Mouse (Mus musculus) c-Kit-positive CD71-negative TER-119-negative erythroid progenitor cells, embryonic 14.5 days (primary cell): ENCODE results near the gene Map4k3.
"Not testable (repeated sequence)": the region's sequence is repeated elsewhere in the genome, so short reads cannot be mapped to it uniquely, and the experiment has no call there.

Experiments used
- DNase-seq: peaks from one replicate; pipeline ENCODE4 v3.0.0-alpha.2; 2013; ENCODE audit warnings: low read depth

Map4k3 gene

DNA sequence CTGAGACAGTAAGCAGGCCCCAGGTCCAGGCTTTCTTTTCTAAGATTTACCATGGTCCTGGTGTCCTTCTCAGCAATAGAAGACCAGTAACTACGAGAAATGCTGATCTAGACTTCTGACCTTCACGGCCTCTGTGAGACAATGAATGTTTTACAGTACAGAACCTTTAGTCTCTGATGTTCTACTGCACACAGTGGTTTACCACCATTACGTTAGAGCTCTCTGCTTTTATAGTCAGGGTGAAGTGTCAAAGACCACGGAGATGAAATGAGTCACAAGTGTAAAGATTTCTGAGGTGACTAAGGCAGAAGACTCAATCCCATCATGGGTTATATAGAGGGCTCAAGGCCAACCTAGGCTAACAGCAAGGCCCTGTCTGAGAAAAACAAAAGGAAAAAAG, 95.9 kb downstream of the Map4k3 start:
- DNase-seq = no peak

DNA sequence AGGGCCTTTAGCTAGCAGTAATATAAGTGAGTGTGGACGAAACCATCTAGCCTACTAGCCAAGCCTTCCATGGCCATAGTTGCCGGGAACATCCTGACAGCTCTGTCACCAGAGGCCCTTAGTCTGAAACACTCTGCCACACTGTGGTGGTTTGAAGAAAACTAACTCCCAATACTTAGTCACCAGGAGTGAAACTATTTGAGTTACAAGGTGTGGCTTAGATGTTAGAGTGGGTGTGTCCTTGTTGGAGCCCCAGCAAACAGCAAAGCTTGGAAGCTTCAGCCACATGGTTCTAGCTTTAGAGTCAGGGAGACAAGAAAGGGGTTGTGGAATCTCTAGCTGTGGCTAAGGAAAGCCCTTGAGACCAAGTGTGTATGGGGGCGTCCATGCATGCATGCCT, 97.3 kb downstream of the Map4k3 start:
- DNase-seq = no peak

DNA sequence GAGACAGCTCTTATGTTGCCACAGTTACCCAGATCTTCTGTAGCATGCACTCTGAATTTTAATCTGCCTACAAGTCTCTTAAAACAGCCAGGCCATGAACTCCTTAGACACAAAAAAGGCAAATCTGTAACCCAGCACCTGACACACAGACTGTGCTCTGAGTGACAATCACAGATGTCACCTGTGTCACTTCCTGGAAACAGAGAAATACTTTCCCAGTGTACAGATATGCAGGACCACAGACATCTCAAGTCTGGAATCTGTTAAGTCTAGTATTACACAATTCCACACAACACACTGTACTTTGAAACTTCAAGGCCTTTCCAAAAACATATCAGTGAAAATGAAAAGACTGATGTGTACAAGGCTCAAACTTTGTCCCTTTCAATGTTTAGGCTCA, 103.3 kb downstream of the Map4k3 start:
- DNase-seq = no peak

DNA sequence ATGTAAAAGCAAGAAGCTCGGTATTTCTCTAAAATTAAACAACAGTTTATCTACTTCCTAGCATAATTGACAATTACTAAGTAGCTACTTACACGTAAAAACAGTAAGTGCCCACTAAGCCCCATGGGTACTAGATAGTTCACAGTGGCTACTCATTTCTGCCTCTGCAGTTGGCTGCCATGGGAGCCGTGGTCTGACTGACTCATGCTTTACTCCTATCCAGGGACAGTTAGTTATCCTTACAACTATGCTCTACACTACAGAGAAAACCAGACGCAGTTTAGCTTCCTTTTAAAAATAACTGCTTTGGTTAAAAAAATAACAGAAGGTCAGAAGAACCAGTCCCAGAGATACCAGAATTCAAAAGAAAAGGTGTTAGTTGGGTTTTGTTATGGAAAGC, 106.6 kb downstream of the Map4k3 start:
- no peak for DNase-seq

DNA sequence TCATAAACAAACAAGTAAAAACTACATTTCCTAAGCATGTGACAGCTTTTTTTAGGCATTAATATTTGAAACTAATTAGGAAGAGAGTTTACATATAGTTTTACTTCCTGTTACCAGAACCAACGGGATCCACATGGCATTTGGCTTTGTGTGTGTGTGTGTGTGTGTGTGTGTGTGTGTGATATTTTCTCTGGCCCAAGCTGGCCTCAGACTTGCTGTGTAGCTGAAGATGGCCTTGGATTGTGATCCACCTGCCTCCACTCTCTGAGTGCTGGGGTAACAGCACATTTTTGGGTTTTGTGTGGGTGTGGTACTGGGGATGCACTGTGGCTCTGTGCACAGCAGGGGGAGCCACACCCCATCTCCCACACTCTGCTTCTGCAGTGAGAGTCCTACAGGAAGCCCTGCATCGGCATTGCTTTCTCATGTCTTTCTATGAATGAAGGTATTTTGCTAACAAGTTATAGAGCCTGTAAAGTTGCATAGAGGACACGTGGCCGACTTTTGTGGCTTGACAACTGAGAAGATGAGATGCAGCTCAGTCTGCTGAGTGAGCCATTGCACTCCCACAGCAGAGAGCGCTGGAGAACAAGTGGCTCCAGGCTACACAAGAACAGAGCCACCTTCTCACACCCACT, 107.4 kb downstream of the Map4k3 start:
- DNase-seq = peak; percentile 29

DNA sequence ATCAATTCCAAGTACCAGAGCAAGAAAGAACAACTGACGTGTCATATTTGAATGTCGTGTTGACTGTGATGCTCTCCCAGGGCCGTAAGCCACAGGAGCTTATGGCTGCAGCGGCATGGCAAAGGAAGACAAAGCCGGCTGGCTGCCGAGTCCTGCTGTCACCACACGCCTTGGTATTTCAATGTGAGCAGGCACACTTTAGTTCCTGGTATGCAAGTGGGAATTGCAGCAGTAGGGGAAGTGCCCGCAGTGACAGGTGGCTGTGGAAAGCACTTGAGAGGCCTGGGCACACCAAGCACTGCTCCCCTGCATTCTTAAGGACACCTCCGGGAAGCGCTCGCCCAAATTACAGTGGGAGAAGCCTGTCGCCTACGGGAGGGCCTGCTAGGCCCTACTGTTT, 108.7 kb downstream of the Map4k3 start:
- no peak for DNase-seq

DNA sequence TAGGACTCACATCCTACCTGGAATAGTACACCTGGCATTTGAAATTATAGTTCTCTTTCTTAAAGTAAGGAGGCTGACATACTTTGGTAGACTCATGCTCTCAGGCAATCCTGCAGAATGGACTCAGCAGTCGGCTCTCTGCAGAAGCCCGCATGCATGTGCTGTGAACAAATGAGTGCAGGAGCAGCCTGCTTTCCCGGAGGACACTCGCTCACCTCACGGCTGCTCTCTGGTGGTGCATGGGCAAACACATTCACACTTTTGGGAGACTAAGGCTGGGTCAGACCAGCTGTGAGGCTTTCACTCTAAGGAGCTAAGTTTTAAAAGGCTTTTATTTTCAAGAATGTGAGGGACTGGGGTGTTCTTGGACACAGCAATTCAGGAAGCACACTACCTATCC, 109.4 kb downstream of the Map4k3 start:
- no peak for DNase-seq

DNA sequence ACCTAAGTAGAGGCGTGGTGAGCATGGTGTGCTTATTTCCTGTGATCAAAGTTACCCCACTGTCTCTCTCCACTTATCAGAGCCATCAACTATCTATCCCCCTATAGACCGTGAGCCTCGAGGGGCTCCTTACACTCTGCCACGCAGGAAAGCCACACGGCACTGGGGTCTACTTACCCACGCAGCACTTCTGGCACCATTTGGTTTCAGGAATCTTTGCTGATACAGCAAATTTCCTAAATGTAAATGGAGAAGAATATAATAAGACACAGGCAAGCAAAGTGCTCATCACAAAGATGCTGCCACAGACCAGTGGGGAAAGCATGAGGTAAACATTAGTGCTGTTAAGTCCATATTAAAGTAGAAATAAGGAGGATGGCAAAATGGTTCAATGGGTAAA, 124.5 kb downstream of the Map4k3 start:
- DNase-seq = no peak

DNA sequence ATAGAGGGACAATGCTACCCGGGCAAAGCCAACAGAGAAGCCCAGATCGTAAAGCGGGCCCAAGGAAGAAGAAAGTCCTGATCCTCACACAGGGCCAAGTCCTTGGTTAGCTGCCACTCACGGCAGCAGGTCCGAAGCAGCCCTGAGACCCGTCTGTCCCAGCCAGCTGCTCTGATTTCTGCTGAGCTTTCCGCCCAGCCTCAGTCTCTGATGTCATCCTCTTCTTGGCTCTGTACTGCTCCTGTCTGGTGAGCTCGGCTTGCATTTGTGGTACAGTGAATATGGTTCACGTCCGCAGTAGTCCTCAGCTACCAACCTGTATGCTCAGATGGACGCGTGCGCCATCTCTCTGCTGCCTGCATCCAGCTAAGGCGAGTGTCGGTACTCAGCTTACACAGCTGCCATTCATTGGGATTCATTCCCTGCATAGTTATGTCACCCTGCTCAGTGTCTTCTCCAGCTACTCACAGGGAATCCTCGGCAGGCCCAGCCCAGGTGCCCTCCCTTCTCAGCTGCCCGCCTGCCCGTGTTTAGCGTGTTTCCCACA, 125.1 kb downstream of the Map4k3 start:
- no peak for DNase-seq

DNA sequence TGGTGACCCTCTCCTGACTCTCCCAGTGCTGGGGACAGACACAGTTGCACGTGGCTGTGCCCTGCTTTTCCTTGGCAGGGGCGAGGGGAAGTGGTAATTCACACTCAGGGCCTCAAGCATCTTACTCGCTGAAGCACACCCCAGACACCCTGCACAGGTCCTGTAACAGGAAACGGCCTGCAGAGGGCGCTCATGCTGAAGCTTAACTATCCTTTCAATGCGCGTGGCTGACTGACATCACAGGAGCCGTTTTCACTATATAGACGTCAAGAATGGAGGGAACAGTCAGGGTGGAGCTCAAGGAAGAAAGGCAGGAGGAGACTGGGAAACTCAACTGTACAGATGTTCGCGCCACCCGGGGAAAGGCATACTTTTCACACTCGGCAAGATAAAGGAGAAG, 126.9 kb downstream of the Map4k3 start:
- peak; percentile 19 for DNase-seq

DNA sequence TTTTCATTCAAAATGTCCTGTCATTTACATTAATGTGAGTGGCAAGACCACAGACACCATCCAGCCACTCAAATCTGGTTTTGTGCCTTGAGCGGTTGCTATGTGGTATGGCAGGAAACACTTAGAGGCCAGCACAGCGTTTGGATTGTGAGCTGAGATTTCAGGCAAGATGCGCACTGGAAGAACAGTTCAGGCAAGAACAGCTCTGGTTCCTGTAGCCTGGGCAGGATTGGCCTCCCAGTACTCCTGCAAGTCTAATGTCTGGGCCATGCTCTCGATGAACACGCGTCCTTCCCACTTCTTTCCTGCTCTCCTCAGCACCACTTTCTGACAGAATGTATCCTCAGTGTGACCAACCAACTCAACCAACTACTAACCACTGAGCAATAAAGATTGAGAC, 145.2 kb downstream of the Map4k3 start:
- DNase-seq = no peak

DNA sequence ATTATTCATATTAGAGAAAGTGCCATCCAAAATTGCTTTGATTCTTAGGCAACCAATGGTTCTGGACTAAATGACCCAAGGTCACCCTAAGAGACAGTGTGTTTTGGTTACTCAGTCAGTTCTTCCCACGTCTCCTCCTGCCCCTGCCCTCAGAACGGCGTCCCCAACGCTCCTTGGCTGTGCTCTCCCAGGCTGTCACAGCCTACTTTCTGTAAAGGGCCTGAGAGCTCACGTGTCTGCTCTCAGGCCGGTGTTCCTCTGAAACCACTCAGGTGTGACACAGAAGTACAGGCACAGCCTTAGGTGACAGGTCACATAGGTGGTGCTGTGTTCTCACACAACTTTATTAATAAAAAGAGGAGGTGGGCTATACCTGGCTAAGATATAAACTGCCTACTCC, 148.4 kb downstream of the Map4k3 start:
- no peak for DNase-seq

DNA sequence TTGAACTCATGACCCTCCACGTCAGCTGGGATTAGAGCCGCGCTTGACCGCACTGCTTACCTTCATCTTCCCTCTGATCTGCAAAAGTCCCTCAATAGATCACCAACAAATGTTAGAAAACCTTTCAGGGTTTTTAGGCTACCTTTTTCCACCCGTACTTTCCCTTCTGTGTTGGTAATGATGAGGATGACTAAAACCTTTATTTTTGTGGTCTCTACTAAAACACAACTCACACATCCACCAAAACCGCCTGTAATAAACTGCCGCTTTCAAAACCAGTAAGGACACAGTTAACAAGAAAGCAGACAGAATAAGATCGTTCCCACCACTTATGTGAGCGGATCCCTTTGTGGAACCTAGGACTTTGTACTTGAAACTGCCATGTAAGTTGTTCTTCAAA, 149.2 kb downstream of the Map4k3 start:
- no peak for DNase-seq

DNA sequence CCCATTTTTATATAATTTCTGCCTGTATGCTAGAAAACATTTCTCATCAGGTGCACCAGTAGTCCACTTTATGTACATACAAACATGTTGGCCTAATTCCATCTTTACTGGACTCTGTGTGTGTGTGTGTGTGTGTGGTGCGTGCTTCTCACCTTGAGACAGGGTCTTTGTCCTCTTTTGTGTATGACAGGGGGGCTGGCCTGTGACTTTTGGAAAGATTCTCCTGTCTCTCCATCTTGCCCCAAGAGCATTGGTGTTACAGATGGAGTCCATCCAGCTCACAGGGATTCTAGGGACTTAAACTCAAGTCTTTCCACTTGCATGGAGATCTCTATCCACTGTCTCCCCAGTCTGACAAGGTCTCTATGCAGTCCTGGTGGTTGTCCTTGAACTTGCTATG, 150.2 kb downstream of the Map4k3 start:
- DNase-seq = no peak

DNA sequence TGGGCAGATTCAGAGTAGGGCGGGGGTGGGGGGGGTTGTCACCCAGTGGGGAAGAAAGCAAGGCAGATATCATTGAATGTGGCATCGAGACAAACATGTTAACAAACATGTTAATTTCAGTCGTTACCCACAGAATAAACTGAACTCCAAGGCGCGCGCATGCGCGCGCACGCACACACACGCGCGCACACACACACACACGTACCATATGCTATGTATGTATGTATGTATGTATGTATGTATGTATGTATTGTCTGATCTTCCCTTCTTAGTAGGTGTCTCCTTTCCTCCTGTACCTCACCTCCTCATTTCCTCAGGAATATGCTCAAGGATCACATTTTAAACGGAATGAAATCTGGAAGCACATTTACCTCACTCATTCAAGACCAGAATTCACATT, 150.6 kb downstream of the Map4k3 start, which contains the start of gene Cdkl4:
TSS of gene Cdkl4 (minus strand) at position 175 of the 400 bp plus-strand sequence.
- DNase-seq = no peak

DNA sequence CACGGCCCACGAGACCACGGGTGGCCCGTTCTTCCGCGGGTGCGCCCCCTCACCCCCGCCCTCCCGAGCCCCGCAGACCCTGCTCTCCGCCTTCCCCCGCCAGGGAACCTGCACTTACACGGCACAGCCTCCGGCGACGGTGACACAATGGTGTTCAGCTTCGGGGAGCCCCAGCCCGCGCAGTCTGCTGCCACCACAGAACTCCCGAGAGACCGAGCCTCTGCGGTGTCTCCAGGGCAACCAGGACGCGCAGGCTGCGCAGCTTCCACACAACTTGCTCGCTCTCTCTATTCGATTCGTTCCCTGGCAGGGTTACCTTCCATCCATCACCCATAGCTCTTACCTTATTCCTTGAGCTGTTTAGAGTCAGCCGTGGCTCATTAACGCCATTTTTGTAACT, 151.1 kb downstream of the Map4k3 start:
- peak; percentile 39 for DNase-seq

DNA sequence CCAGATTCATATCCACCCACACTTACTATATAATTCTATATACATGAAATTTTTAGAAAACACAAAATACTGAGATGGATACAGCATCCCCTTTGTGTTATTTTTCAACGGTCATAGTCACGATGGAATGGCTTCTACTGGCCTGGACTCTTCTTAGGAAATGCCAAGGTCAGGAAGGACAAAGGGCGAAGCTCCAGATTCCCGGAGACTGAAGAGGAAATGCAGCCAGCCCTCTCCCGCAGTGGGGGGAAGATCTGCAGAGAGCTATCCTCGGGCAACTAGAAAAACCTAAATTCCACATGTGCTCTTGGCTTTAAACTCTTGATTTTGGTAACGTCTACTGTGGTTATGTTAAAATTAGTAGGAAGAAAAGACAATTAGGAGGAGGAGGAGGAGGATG, 153.3 kb downstream of the Map4k3 start:
- DNase-seq = no peak

DNA sequence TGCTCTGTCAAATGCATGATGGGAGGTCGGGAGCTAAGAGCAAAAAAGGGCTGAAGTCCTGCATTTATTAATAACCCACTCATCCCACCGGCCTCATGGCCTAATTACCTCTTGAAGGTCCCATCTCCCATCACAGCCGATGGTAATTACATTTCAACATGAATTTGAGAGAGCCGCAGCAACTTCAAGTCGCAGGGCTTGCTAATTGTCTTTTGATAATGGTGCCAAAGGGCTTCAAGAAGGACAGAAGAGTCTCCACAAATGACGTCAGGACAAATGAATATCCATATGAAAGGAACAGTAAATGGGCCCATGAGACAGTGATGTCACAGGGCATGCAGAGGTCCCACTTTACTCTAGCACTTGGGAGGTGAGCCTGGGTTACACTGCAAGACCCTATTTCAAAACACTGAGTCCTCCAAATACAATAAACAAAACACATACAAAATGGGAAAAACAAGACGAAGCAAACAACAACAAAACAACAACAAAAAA, 153.8 kb downstream of the Map4k3 start:
- DNase-seq = no peak

DNA sequence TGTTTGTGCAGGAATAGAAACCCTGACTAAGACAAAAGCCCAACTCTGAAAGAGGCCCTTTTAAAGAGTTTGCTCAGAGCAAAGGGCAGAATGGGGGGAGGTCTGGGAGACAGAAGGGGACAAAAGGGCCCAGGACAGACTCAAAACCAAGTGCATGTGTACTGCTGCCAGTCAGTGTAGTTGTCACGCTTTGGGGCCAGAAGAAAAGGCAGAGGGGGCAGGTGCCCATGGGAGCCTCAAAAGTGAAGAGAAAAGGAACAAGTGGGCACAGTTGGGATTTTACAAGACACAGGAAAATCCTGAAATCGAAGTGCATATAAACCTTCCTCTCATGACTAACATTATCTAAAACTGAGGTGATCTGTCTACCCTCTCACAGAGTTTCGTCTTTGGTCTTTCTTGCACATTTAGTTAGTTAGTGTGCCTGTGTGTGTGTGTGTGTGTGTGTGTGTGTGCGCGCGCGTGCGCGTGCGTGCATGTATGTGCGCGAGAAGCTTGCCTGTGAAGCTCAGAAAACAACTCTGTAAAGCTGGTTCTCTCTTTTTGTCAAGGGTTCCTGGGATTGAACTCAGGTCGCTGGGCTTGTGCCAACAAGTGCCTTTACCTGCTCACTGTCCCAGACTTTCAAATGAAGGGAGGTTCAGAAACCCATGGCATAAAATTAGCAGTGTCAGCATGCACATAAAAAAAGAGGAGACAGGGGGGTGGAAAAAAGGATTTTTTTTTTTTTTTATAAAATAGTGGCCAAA, 155.9 kb downstream of the Map4k3 start:
- DNase-seq = no peak

DNA sequence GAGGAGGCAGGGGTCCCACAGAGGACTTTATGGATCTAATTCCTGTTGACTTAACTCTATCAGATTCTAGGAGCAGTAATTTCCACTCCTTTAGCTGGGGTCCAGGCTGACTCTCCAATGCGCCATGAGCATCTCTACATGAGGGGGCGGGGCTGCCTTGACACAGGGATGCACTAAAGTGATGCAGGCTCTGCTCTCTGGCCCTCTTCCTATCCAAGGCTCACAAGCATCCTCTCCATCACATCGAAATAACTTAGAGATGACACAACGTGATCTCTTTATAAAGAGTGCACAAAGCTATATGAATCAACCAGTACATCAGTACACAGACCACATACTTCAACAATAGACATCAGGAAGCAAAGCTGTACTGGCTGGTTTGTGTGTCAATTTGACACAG, 156.8 kb downstream of the Map4k3 start:
- no peak for DNase-seq

DNA sequence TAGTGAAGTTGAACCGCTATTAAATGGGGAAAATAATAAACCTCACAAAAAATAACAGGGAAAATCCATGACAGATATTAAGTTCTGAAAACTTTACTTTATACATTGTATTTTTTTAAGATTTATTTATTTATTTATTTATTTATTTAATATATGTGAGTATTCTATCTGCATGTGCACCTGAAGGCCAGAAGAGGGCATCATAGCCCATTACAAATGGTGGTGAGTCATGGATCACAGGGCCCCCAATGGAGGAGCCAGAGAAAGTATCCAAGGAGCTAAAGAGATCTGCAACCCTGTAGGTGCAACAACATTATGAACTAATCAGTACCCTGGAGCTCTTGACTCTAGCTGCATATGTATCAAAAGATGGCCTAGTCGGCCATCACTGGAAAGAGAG, 158.6 kb downstream of the Map4k3 start:
- DNase-seq = not testable (repeated sequence)

DNA sequence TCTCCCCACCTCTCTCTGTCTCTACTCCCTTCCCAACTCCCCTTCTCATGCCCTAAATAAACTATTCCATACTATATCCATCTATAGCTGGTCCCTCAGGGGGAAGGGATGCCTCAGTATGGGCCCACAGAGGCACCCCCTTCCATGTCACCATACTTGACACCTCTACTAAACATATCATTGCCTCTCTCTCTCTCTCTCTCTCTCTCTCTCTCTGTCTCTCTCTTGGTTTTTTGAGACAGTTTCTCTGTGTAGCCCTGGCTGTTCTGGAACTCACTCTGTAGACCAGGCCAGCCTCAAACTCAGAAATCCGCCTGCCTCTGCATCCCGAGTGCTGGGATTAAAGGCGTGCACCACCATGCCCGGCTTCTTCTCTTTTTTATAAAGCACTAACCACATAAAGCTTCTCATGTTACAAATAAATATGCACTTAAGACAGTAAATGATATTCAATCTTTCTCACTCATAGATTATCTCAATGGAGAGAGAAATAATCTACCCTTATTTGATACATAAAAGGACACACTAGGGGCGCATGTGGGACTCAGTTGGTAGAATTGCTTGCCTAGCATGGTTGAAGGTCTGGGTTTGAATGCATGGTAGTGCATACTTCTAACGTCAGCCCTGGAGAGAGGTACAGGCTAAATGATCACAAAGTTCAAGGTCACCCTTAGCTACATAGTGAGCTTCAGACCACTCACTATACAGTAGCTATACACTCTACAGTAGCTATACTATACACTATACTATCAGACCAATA, 159.3 kb downstream of the Map4k3 start:
- no peak for DNase-seq

DNA sequence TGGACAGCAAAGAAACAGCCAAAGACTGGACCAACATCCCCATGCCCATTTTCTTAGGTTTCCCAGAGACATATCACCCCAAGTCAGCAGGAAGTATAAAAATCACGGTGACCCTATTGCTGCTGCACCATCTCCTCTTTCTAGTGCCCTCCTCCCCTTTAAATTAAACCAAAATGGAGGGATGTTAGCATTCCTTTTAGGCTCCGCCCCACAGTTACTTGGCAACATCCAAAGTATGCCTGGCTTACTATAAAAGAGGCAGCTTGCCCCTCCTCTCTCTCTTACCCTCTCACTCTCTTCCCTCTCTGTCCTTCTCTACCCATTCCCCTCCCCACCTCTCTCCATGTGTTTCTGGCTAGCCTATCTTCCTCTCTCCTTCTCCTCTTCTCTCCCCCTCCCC, 159.8 kb downstream of the Map4k3 start:
- DNase-seq = no peak
